Mouse (Mus musculus): ENCODE measurements at regions not wholly inside any gene's neighbourhood (a gene's known extent, or its start where the extent isn't known, plus 50 kb on each side); places are given as distances from the start of the nearest gene placed in this dataset.
"Not testable (repeated sequence)": the region's sequence is repeated elsewhere in the genome, so short reads cannot be mapped to it uniquely, and the experiment has no call there.

GRCm38 (mm10) chr16:86826641-86827040, 527.3 kb upstream of the N6amt1 start:
- Histone ChIP-seq H3K9me3 (replicated peaks; ENCODE audit: control insufficient read depth, low read length) (no peaks in the 10 kb centered on the region), H3K9ac (ENCODE audit: low read length) (no peak overlapping the region), H3K4me3 (replicated peaks; ENCODE audit: low read length) (no peak overlapping the region), H3K27me3 (ENCODE audit: control insufficient read depth, insufficient read depth, low read length) (no peaks in the 10 kb centered on the region), H3K36me3 (ENCODE audit: control insufficient read depth, insufficient read depth, low read length) (no peaks in the 10 kb centered on the region), H3K27ac (ENCODE audit: low read length) (no peak overlapping the region), H3K4me1 (ENCODE audit: control insufficient read depth, insufficient read depth, low read length) (no peaks in the 10 kb centered on the region), H3K4me2 (ENCODE audit: low read depth, low read length) (no peak overlapping the region)
- WGBS: 62% methylated on average over 4 of the region's 4 CpGs
- no peak for ATAC-seq (ENCODE audit: insufficient read depth, low FRiP score)

- Histone ChIP-seq H3K27me3 (ENCODE audit: control insufficient read depth, insufficient read depth, low read length) (no peaks in the 10 kb centered on the region), H3K27ac (ENCODE audit: low read length) (no peak overlapping the region), H3K4me2 (ENCODE audit: low read depth, low read length) (no peak overlapping the region), H3K4me1 (ENCODE audit: control insufficient read depth, insufficient read depth, low read length) (no peaks in the 10 kb centered on the region), H3K9me3 (replicated peaks; ENCODE audit: control insufficient read depth, low read length) (no peaks in the 10 kb centered on the region), H3K36me3 (ENCODE audit: control insufficient read depth, insufficient read depth, low read length) (no peaks in the 10 kb centered on the region), H3K9ac (ENCODE audit: low read length) (no peak overlapping the region), H3K4me3 (replicated peaks; ENCODE audit: low read length) (no peak overlapping the region)
- no peak for ATAC-seq (ENCODE audit: insufficient read depth, low FRiP score)
- WGBS: 56% methylated on average over 1 of the region's 1 CpGs
Observed at GRCm38 (mm10) chr16:86823496-86823895, 530.5 kb upstream of the N6amt1 start.

GRCm38 (mm10) chr16:86821586-86821985, 532.4 kb upstream of the N6amt1 start:
- Histone ChIP-seq H3K27me3 (ENCODE audit: control insufficient read depth, insufficient read depth, low read length) (no peaks in the 10 kb centered on the region), H3K4me2 (ENCODE audit: low read depth, low read length) (no peak overlapping the region), H3K4me1 (ENCODE audit: control insufficient read depth, insufficient read depth, low read length) (peaks cover 4% of the 10 kb centered on the region; the same call in 1 of the 2 replicates), H3K9me3 (replicated peaks; ENCODE audit: control insufficient read depth, low read length) (no peaks in the 10 kb centered on the region), H3K9ac (ENCODE audit: low read length) (no peak overlapping the region), H3K36me3 (ENCODE audit: control insufficient read depth, insufficient read depth, low read length) (no peaks in the 10 kb centered on the region), H3K27ac (ENCODE audit: low read length) (no peak overlapping the region), H3K4me3 (replicated peaks; ENCODE audit: low read length) (no peak overlapping the region)
- 81% methylated on average over 2 of the region's 2 CpGs for WGBS
- ATAC-seq (ENCODE audit: insufficient read depth, low FRiP score): no peak

GRCm38 (mm10) chr16:86818639-86819038, 535.3 kb upstream of the N6amt1 start:
- not testable (repeated sequence) for H3K36me3 ChIP-seq (ENCODE audit: control insufficient read depth, insufficient read depth, low read length); H3K27ac ChIP-seq (ENCODE audit: low read length); H3K27me3 ChIP-seq (ENCODE audit: control insufficient read depth, insufficient read depth, low read length); H3K9ac ChIP-seq (ENCODE audit: low read length); ATAC-seq (ENCODE audit: insufficient read depth, low FRiP score); H3K4me1 ChIP-seq (ENCODE audit: control insufficient read depth, insufficient read depth, low read length); H3K9me3 ChIP-seq (replicated peaks; ENCODE audit: control insufficient read depth, low read length); H3K4me3 ChIP-seq (replicated peaks; ENCODE audit: low read length); H3K4me2 ChIP-seq (ENCODE audit: low read depth, low read length)
- 76% methylated on average over 1 of the region's 1 CpGs for WGBS

GRCm38 (mm10) chr16:86816763-86817593, 537.0 kb upstream of the N6amt1 start:
- H3K4me1 ChIP-seq (ENCODE audit: control insufficient read depth, insufficient read depth, low read length): peaks cover 7% of the 10 kb centered on the region; the same call in 1 of the 2 replicates
- peak overlapping the region; percentile 27; the same call in 1 of the 2 replicates for H3K4me2 ChIP-seq (ENCODE audit: low read depth, low read length)
- peak overlapping the region; percentile 7 for H3K4me3 ChIP-seq (replicated peaks; ENCODE audit: low read length)
- H3K36me3 ChIP-seq (ENCODE audit: control insufficient read depth, insufficient read depth, low read length): no peaks in the 10 kb centered on the region
- no peaks in the 10 kb centered on the region for H3K27me3 ChIP-seq (ENCODE audit: control insufficient read depth, insufficient read depth, low read length)
- ATAC-seq (ENCODE audit: insufficient read depth, low FRiP score): peak; percentile 88
- peak overlapping the region; percentile 81 for H3K27ac ChIP-seq (ENCODE audit: low read length)
- whole genome bisulfite sequencing: 14% methylated on average over 8 of the region's 8 CpGs
- H3K9me3 ChIP-seq (replicated peaks; ENCODE audit: control insufficient read depth, low read length): no peaks in the 10 kb centered on the region
- no peak overlapping the region; the same call in 1 of the 2 replicates for H3K9ac ChIP-seq (ENCODE audit: low read length)

GRCm38 (mm10) chr16:86816006-86816405, 538.0 kb upstream of the N6amt1 start:
- Histone ChIP-seq H3K27me3 (ENCODE audit: control insufficient read depth, insufficient read depth, low read length) (no peaks in the 10 kb centered on the region), H3K9ac (ENCODE audit: low read length) (no peak overlapping the region), H3K4me1 (ENCODE audit: control insufficient read depth, insufficient read depth, low read length) (peaks cover 7% of the 10 kb centered on the region; the same call in 1 of the 2 replicates), H3K27ac (ENCODE audit: low read length) (no peak overlapping the region), H3K36me3 (ENCODE audit: control insufficient read depth, insufficient read depth, low read length) (no peaks in the 10 kb centered on the region), H3K4me3 (replicated peaks; ENCODE audit: low read length) (no peak overlapping the region), H3K4me2 (ENCODE audit: low read depth, low read length) (no peak overlapping the region), H3K9me3 (replicated peaks; ENCODE audit: control insufficient read depth, low read length) (no peaks in the 10 kb centered on the region)
- 36% methylated on average over 2 of the region's 2 CpGs for WGBS
- no peak for ATAC-seq (ENCODE audit: insufficient read depth, low FRiP score)

GRCm38 (mm10) chr16:86812692-86813091, 541.3 kb upstream of the N6amt1 start:
- Histone ChIP-seq H3K27me3 (ENCODE audit: control insufficient read depth, insufficient read depth, low read length) (no peaks in the 10 kb centered on the region), H3K4me2 (ENCODE audit: low read depth, low read length) (no peak overlapping the region), H3K27ac (ENCODE audit: low read length) (no peak overlapping the region), H3K4me1 (ENCODE audit: control insufficient read depth, insufficient read depth, low read length) (peaks cover 7% of the 10 kb centered on the region; the same call in 1 of the 2 replicates), H3K9me3 (replicated peaks; ENCODE audit: control insufficient read depth, low read length) (no peaks in the 10 kb centered on the region), H3K36me3 (ENCODE audit: control insufficient read depth, insufficient read depth, low read length) (no peaks in the 10 kb centered on the region), H3K4me3 (replicated peaks; ENCODE audit: low read length) (no peak overlapping the region), H3K9ac (ENCODE audit: low read length) (no peak overlapping the region)
- WGBS: 39% methylated on average over 5 of the region's 5 CpGs
- ATAC-seq (ENCODE audit: insufficient read depth, low FRiP score): peak; percentile 44; the same call in 1 of the 2 replicates

- Histone ChIP-seq H3K9me3 (replicated peaks; ENCODE audit: control insufficient read depth, low read length) (no peaks in the 10 kb centered on the region), H3K4me3 (replicated peaks; ENCODE audit: low read length) (no peak overlapping the region), H3K9ac (ENCODE audit: low read length) (no peak overlapping the region), H3K4me1 (ENCODE audit: control insufficient read depth, insufficient read depth, low read length) (0 out of 2 replicates have a peak, but pooled peaks cover 2% of the 10 kb centered on the region), H3K36me3 (ENCODE audit: control insufficient read depth, insufficient read depth, low read length) (no peaks in the 10 kb centered on the region), H3K27me3 (ENCODE audit: control insufficient read depth, insufficient read depth, low read length) (no peaks in the 10 kb centered on the region), H3K4me2 (ENCODE audit: low read depth, low read length) (no peak overlapping the region), H3K27ac (ENCODE audit: low read length) (no peak overlapping the region)
- WGBS: 52% methylated on average over 5 of the region's 5 CpGs
- ATAC-seq (ENCODE audit: insufficient read depth, low FRiP score): no peak
Observed at GRCm38 (mm10) chr16:86808644-86809324, 545.2 kb upstream of the N6amt1 start.

GRCm38 (mm10) chr16:86806374-86806773, 547.6 kb upstream of the N6amt1 start:
- H3K27me3 ChIP-seq (ENCODE audit: control insufficient read depth, insufficient read depth, low read length): no peaks in the 10 kb centered on the region
- no peak overlapping the region for H3K27ac ChIP-seq (ENCODE audit: low read length)
- no peak for ATAC-seq (ENCODE audit: insufficient read depth, low FRiP score)
- 88% methylated on average over 2 of the region's 2 CpGs for WGBS
- no peaks in the 10 kb centered on the region for H3K4me1 ChIP-seq (ENCODE audit: control insufficient read depth, insufficient read depth, low read length)
- no peaks in the 10 kb centered on the region for H3K36me3 ChIP-seq (ENCODE audit: control insufficient read depth, insufficient read depth, low read length)
- H3K9me3 ChIP-seq (replicated peaks; ENCODE audit: control insufficient read depth, low read length): no peaks in the 10 kb centered on the region
- no peak overlapping the region for H3K4me3 ChIP-seq (replicated peaks; ENCODE audit: low read length)
- H3K9ac ChIP-seq (ENCODE audit: low read length): no peak overlapping the region
- no peak overlapping the region for H3K4me2 ChIP-seq (ENCODE audit: low read depth, low read length)
